Mouse (Mus musculus) ES-E14 (cell line): ENCODE measurements around the gene Rasal3. TPM values are rescaled to one million over a fixed set of nuclear protein-coding genes. Genes with fewer than 3 reads are reported as not detected.

Source experiments
- DNase-seq: peaks from one replicate; pipeline ENCODE4 v3.0.0-alpha.2; 2013; ENCODE audit warnings: low read depth, low spot score
- H3K27ac ChIP-seq: 2 replicates; pipeline ENCODE4 v1.5.1; 2012; ENCODE audit warnings: low read depth, mild to moderate bottlenecking, low read length, moderate library complexity, mixed read lengths; ENCODE audit not compliant: poor library complexity, insufficient read depth, severe bottlenecking
- H3K36me3 ChIP-seq: 2 replicates; pipeline ENCODE4 v1.6.1; 2012; ENCODE audit warnings: mild to moderate bottlenecking, low read length, moderate library complexity, mixed read lengths; ENCODE audit not compliant: control insufficient read depth, poor library complexity, insufficient read depth, severe bottlenecking
- H3K4me1 ChIP-seq, 2 experiments: fragments of 150-350 bp in 1 of 2; sonication (generic) in 1 of 2; 2 replicates each; pipeline ENCODE4 v1.6.1; 2012; ENCODE audit warnings: low read length in 2 of 2, mild to moderate bottlenecking in 1 of 2, mixed read lengths in 1 of 2; ENCODE audit not compliant: control insufficient read depth in 2 of 2, insufficient read depth in 2 of 2, poor library complexity in 1 of 2
- H3K4me3 ChIP-seq, 2 experiments: fragments of 150-350 bp in 1 of 2; sonication (generic) in 1 of 2; 2 replicates each; pipeline ENCODE4 v1.5.1; 2012; ENCODE audit warnings: low read length in 2 of 2, low read depth in 1 of 2, mild to moderate bottlenecking in 1 of 2, mixed read lengths in 1 of 2; ENCODE audit not compliant: insufficient read depth in 1 of 2, poor library complexity in 1 of 2, severe bottlenecking in 1 of 2
- H3K9ac ChIP-seq: 2 replicates; pipeline ENCODE4 v1.6.1; 2012; ENCODE audit warnings: low read depth, mild to moderate bottlenecking, low read length, mixed read lengths; ENCODE audit not compliant: poor library complexity, insufficient read depth, severe bottlenecking
- H3K9me3 ChIP-seq: fragments of 150-350 bp; sonication (generic); 2 replicates; pipeline ENCODE4 v1.6.1; 2012; ENCODE audit warnings: low read depth, mild to moderate bottlenecking, low read length; ENCODE audit not compliant: control insufficient read depth, insufficient read depth
- CHD2 ChIP-seq: IDR thresholded peaks from 2 replicates; pipeline ENCODE4 v1.6.1; 2014; ENCODE audit warnings: mild to moderate bottlenecking, low read depth, low read length, inconsistent platforms
- HCFC1 ChIP-seq: IDR thresholded peaks from 2 replicates; pipeline ENCODE4 v1.6.1; 2012; ENCODE audit warnings: low read length, inconsistent platforms, borderline replicate concordance; ENCODE audit not compliant: insufficient read depth
- MAFK ChIP-seq: IDR thresholded peaks from 2 replicates; pipeline ENCODE4 v1.6.1; 2014; ENCODE audit warnings: mild to moderate bottlenecking, low read depth, low read length, inconsistent platforms; ENCODE audit not compliant: insufficient read depth
- ZC3H11A ChIP-seq: IDR thresholded peaks from 2 replicates; pipeline ENCODE4 v1.6.1; 2012; ENCODE audit warnings: low read depth, mild to moderate bottlenecking, inconsistent platforms, low read length, borderline replicate concordance
- ZNF384 ChIP-seq: IDR thresholded peaks from 2 replicates; pipeline ENCODE4 v1.6.1; 2012; ENCODE audit warnings: low read depth, low read length, inconsistent platforms
- in situ Hi-C, 2 experiments: fragments of 600-800 bp; cut with MboI; formaldehyde crosslinking; loops; one replicate each; pipeline ENCODE4 v1.15.1; 2025; ENCODE audit warnings: low sequenced_read_pairs in 2 of 2, inconsistent platforms in 1 of 2; ENCODE audit not compliant: unreplicated experiment in 2 of 2
- total RNA-seq: library from RNA; depleted of rRNA; stranded (reverse); fragments of 300-350 nt; gene quantifications from 2 replicates; pipeline ENCODE4 v1.2.3, GENCODE M21; 2012; rRNA removed

Rasal3 gene
- 0.76 and 1.2 TPM in 2 replicates for total RNA-seq

DNA sequence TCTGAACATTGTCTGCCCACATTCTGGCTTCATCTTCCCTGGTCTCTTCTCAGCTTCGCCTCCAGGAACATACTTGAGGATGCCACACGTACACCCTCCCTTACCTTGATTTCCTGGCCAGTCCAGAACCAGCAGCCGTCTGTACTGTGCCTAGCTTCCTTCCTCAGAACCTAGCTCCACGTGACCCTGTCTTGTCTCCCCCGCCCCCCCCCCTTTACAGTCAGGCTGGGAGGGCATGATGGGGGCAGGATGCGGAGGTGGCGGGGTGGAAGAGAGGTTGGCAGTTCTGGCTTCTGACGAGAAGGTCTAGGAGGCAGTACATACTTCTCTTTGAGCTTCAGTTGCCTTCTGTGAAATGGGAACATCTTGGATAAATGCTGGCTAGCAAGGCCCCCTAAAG is at the start of gene Rasal3:
Gene Rasal3, minus strand, starts transcription at position 167 of the 400 bp plus-strand sequence.
- Histone ChIP-seq H3K4me1 (no peaks in the 10 kb centered on the region), H3K36me3 (no peaks in the 10 kb centered on the region), H3K9ac (no peak within 1 kb of the TSS), H3K27ac (no peak within 1 kb of the TSS), H3K4me3 (peak within 1 kb of the TSS; percentile 10 to 28; a peak in 1 of 4 replicates), H3K9me3 (no peaks in the 10 kb centered on the region)
- in situ Hi-C loops = no loop called here
- TF ChIP-seq CHD2 (no peak), HCFC1 (no peak), ZNF384 (no peak), ZC3H11A (no peak), MAFK (no peak)
- DNase-seq = no peak

DNA sequence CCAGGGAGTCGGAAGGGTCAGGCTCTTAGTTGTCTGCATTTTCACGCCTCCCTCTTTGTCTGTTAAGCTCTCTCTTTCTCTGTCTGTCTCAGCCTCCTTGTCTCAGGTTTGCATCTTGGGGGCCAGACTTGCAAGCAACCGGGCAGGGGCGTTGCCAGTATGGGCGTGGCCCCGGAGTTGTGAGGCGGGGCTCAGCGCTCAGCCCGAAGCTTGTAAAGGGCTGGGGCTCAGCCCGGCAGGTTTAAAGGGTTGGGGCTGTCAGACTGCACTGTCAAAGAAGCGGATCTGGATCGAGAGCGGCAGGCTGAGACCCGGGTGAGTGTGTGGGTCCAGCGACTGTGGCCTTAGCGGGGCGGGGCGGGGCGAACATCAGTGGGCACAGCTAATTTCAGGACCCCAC is 49.1 kb upstream of the Rasal3 start, which contains the start of gene Cyp4f39:
Gene Cyp4f39, plus strand, starts transcription at position 242 of the 400 bp plus-strand sequence.
- H3K4me1 ChIP-seq = peaks cover 4 to 12% of the 10 kb centered on the region in 2 experiments; a peak in 2 of 4 replicates
- no peak within 1 kb of the TSS for H3K9ac ChIP-seq
- H3K9me3 ChIP-seq = no peaks in the 10 kb centered on the region
- DNase-seq = peak; percentile 60
- peak within 1 kb of the TSS; percentile 38 to 64 for H3K4me3 ChIP-seq
- no peak for TF ChIP-seq HCFC1
- no peak for TF ChIP-seq CHD2
- TF ChIP-seq ZC3H11A = no peak
- no peak for TF ChIP-seq ZNF384
- no peak for TF ChIP-seq MAFK
- no peaks in the 10 kb centered on the region for H3K36me3 ChIP-seq
- H3K27ac ChIP-seq = no peak within 1 kb of the TSS
- in situ Hi-C loops = no loop called here

DNA sequence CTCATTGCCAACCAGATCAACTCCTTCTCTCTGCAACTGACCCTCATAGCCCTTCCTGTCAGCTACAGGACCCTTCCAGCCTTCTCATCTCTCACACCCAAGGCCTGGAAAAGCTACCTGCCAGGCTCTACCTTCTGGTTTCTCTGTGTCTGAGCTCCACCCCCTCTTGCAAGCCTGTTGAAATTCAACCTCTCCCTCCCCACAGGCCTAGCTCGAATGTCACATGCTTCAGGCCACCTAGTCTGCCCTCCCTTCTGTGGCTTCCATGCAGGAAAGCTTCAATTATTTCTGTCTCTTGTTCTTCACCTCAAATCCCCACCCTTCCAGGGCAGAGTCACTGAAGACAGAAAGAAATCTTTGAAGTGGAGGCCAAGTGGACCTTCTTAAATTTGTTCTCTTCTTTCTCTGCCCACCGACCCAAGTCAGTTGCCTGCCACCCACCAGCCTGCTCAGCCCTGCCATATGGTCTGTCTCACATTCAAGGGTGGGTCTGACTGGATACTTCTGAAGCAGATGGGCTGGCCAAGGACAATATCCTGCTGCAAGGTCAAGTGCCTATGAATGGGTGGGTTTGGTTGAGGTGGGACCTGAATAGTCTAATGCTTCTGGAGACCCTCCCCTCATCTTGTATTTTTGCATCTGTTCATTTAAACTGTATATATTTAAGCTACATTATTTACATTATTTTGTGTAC is 47.6 kb upstream of the Rasal3 start:
- no peaks in the 10 kb centered on the region for H3K9me3 ChIP-seq
- in situ Hi-C loops = no loop called here
- TF ChIP-seq MAFK = no peak
- TF ChIP-seq CHD2 = no peak
- no peak for TF ChIP-seq ZC3H11A
- no peak for TF ChIP-seq HCFC1
- no peak for TF ChIP-seq ZNF384
- peaks cover 4 to 12% of the 10 kb centered on the region in 2 experiments; a peak in 2 of 4 replicates for H3K4me1 ChIP-seq
- no peaks in the 10 kb centered on the region for H3K36me3 ChIP-seq
- no peak overlapping the region for H3K4me3 ChIP-seq
- no peak overlapping the region for H3K27ac ChIP-seq
- no peak for DNase-seq
- no peak overlapping the region for H3K9ac ChIP-seq

DNA sequence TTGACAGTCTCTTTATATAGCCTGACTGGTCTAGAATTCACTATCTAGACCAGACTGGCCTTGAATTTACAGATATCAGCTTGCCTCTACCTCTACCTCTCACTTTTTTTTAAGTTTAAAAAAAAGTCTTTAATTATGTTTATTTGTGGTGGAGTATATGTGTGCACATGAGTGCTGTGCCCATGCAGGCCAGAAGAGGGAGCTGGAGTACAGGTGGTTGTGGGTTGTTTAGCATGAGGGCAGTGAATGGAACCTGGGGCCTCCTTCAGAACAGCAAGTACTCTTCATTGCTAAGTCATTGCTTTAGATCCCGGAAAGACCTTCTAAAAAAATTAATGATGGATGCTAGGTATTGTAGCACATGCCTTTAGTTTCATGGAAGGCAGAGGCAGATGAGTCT is 45.7 kb upstream of the Rasal3 start:
- 0 out of 2 replicates have a peak, but pooled peaks have one; percentile 23 for TF ChIP-seq ZC3H11A
- TF ChIP-seq ZNF384 = 0 out of 2 replicates have a peak, but pooled peaks have one; percentile 44
- TF ChIP-seq MAFK = no peak
- no peaks in the 10 kb centered on the region for H3K9me3 ChIP-seq
- in situ Hi-C loops = no loop called here
- no peak overlapping the region for H3K27ac ChIP-seq
- H3K4me1 ChIP-seq = peaks cover 4 to 12% of the 10 kb centered on the region in 2 experiments; a peak in 2 of 4 replicates
- H3K9ac ChIP-seq = no peak overlapping the region
- H3K36me3 ChIP-seq = no peaks in the 10 kb centered on the region
- DNase-seq = no peak
- no peak overlapping the region for H3K4me3 ChIP-seq
